Mouse (Mus musculus) central nervous system, embryonic 18 days (tissue): ENCODE results near the gene Stk11ip. TPM values are rescaled to one million over a fixed set of nuclear protein-coding genes. Genes with fewer than 3 reads are reported as not detected.

ENCODE experiments used
- polyA plus RNA-seq: library from polyadenylated mRNA; depleted of rRNA; stranded (reverse); fragments of >200 nt; gene quantifications from 2 replicates; pipeline ENCODE4 v1.2.3, GENCODE M21; 2012; rRNA removed

The Stk11ip gene
- 31.8 and 33.5 TPM in 2 replicates for polyA plus RNA-seq

DNA sequence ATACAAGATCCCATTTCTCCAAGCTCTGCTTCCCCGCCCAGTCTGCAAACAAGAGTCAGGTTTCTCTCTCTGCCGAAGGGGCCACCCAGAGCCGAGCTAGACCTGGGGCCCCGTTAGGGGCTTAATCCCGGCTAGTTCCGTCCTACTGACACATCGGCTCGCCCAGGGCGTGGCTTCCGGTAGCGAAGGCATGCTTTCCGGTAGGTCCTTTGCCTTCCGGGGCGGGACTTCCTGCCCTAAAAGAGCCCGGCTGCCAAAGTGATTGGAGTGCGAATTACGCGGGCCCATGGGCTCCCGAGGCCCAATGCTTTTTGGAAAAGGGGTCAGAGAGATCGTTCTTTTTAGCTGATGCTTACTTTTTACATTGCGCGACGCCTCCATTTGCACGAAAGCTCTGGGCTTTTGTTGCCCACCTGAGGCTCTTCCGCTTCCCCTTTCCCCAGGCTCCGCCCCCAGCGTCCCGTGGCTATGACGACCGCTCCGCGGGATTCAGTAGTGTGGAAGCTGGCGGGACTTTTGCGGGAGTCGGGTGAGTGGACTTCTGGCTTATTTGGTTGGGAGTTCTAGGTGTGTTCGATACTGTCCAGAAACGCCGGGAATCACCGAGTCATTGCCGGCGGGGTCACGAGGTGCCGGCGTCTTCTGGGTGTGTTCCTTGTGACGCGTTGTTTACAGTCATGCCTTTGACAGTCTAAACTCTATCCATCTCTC, at the start of gene Stk11ip:
TSS of gene Stk11ip (plus strand) at position 209 of the 711 bp plus-strand sequence.

DNA sequence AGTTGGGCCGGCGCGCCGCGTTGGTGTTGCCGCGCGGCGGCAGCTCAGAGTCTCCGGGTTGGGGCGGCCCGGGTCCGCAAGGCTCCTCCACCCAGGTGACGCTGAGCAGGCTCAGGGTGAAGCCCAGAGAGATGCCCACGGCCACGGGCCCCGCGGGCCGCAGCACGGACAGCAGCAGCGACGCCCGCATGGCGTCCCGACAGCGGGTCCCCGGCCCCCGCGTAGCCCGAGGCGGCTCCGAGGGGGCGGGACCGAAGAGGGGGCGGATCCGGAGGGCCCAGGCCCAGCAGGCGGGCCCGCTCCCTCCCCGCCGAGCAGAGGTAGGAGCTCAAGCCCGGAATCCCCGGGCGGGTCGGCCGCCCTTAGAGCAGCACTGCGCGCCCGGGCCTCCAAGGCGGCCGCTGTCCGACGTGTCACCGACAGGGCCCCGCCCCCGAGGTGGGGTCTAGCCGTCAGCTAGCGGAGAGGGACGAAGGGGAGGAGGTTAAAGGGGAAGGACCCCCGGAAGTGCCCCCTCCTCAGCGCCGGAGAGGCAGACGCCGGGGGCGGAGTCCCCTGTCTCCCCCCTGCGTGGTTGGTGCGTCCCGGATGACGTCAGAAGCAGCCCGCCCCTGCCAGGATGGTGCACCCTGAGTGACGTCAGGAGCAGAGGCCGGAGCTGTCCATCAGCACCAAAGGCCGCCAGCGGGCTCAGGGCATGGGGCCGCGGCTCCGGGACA, 42.3 kb upstream of the Stk11ip start, which contains the start of the genes Chpf and Tmem198:
TSS of gene Chpf (minus strand) at position 392 of the 719 bp plus-strand sequence.
TSS of gene Tmem198 (plus strand) at position 617 of the 719 bp plus-strand sequence.

DNA sequence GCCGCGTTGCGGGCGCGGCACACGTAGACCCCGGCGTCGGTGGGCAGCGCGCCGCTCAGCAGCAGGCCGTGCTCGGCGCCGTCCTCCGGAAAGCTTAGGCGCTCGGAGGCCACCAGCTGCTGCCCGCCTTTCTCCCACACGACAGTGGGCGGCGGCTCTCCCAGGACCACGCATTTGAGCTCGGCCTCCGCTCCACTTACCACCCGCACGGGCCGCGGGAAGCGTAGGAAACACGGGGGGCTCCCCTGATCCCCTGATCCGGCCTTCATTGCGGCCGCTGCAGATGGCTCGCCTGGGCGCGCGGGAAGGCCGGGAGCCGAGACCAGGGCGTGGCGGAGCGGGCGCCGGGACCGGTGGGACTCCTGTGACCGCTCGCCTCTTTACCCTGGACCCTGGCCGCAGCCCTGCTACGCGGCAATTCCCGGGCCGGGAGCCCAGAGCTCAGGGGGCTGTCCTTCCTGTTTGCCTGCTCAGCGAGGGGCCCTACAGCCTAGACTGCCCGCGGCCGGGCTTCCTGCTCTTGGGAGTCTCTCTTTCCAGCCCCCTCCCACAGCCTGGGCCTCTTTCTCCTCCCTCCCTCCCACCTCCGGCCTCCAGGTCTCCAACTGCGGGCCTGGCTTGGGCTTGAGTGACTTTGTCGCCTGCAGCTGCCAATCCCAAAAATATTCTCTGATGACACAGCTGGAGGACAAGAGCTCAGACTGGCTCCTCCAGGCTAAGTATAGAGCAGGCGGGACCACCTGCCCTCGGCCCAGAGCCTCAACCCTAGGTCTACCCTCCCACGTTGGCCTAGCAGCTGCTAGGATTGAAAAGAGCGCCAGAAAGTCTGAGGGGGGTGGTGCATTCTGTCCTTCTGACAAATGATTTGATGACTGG, 15.1 kb upstream of the Stk11ip start, which contains the start of gene Obsl1:
TSS of gene Obsl1 (minus strand) at position 497 of the 876 bp plus-strand sequence.

DNA sequence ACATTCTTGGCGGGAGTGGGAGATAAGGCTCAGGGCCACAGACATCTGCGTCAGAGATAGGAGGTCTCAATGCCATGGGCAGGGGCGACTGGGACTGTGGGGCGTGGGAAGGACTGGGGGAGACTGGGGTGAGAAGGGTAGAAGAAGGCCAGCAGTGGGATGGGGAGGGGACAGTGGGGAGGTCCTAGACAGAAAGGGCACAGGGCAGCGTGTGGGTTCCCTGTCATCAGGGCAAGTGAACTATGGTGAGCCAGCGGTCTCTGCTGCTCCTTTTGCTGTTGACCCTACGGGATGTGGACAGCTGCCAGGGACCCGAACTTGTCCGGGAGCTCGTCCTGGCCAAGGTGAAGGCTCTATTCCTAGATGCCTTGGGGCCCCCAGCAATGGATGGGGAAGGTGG, 14.3 kb upstream of the Stk11ip start, which contains the start of gene Inha:
TSS of gene Inha (plus strand) at position 72 of the 400 bp plus-strand sequence.

DNA sequence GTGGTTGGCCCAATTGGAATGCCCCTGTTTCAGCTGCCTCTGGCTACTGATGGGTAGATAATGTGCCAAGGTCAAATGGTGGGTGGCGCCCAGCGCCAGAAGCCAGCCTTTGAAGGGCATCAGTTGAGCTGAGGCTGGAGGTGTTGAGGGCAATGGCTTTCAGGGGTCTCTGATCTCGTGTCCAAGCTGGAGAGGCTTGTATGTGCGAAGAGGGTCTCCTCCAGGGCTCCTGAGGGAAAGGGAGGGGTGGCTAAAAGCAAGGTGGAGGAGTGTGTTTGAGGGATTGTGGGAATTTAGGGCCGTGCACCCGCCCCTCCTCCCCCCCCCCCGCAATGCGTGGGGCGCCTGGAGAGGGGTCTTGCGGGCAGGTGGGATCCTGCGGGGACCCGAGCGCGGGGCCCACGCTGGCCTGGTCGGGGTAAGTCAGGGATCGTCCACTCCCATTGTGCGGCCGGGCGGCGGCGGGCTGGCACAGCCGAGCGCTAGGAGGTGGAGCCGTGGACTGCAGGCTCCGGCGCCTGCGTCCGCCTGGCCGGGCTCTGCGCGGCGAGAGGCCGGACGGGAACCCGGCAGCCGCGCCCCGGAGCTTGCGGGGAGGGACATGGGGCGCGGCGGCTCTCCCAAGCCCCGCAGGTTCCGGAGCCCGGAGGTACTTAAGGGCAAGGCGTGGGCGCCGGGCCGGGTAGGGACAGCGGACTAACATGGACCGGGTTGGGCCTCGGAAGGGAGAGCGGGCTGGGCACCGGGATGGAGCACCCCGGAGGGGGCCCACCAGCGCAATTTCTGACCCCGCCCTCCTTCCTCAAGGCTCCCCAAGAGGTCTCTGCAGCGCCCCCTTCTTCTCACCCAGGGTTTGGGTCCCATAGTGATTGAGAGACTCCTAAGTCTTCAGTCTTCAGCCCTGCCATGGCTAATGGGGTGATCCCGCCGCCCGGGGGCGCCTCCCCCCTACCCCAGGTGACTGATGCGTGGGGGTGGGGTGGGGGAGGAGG, 24.9 kb downstream of the Stk11ip start, which contains the start of gene Slc4a3:
TSS of gene Slc4a3 (plus strand) at position 302 of the 992 bp plus-strand sequence.

Other genes with a start within 250 kb of the Stk11ip start
- gene Resp18, start 243.1 kb upstream of the Stk11ip start, polyA plus RNA-seq, result 141 and 164 TPM in 2 replicates
- gene Dnpep, start 203.5 kb upstream of the Stk11ip start, polyA plus RNA-seq, result 151 and 153 TPM in 2 replicates
- gene Des, start 161.2 kb upstream of the Stk11ip start, polyA plus RNA-seq, result 1.0 and 9.6 TPM in 2 replicates
- gene Speg, start 146.2 kb upstream of the Stk11ip start, polyA plus RNA-seq, result 69.0 and 70.9 TPM in 2 replicates
- gene Gmppa, start 85.6 kb upstream of the Stk11ip start, polyA plus RNA-seq, result 103 and 111 TPM in 2 replicates
- 15.3 and 15.9 TPM in 2 replicates for gene Asic4, start 71.1 kb upstream of the Stk11ip start, polyA plus RNA-seq
- 61.1 and 64.1 TPM in 2 replicates for gene Chpf, start 42.2 kb upstream of the Stk11ip start, polyA plus RNA-seq
- gene Tmem198, start 42.0 kb upstream of the Stk11ip start, polyA plus RNA-seq, result 39.7 and 43.7 TPM in 2 replicates
- 39.6 and 49.3 TPM in 2 replicates for gene Obsl1, start 15.1 kb upstream of the Stk11ip start, polyA plus RNA-seq
- gene Inha, start 14.5 kb upstream of the Stk11ip start, polyA plus RNA-seq, result 81.7 and 92.2 TPM in 2 replicates
- gene Slc4a3, start 24.7 kb downstream of the Stk11ip start, polyA plus RNA-seq, result 68.3 and 70.8 TPM in 2 replicates